Mouse (Mus musculus) large intestine, adult 2 months (tissue): ENCODE results near the gene Tldc2. TPM values are rescaled to one million over a fixed set of nuclear protein-coding genes. Genes with fewer than 3 reads are reported as not detected.

ENCODE experiments used
- DNase-seq: peaks from one replicate; pipeline ENCODE4 v3.0.0-alpha.2; 2012; ENCODE audit warnings: low read depth, low spot score
- WGBS: fragments of 180-500 bp; shearing (Covaris S2); methylation state at CpG from one replicate; pipeline ENCODE4 v1.1.7; 2018; 5-methylcytosine and 5-hydroxymethylcytosine counted together
- polyA plus RNA-seq: library from polyadenylated mRNA; depleted of rRNA; stranded (reverse); fragments of >200 nt; gene quantifications from 2 replicates; pipeline ENCODE4 v1.2.3, GENCODE M21; 2012; rRNA removed

Gene Tldc2
- 15.5 and 29.7 TPM in 2 replicates for polyA plus RNA-seq

- 36% methylated on average over 8 of the region's 8 CpGs for WGBS
Observed at GRCm38 (mm10) chr2:157086796-157087195, at the start of gene Tldc2. Gene Tldc2 (plus strand): TSS chr2:157087055.

GRCm38 (mm10) chr2:157037303-157037702, 49.6 kb upstream of the Tldc2 start:
- no peak for DNase-seq
- WGBS: 85% methylated on average over 9 of the region's 9 CpGs

More at GRCm38 (mm10) chr2:157086796-157087195, at the start of gene Tldc2:
- peak; percentile 83 for DNase-seq

GRCm38 (mm10) chr2:157039900-157040648, 46.8 kb upstream of the Tldc2 start:
- DNase-seq: no peak
- 87% methylated on average over 50 of the region's 50 CpGs for WGBS

GRCm38 (mm10) chr2:157040649-157041046, 46.2 kb upstream of the Tldc2 start:
- 89% methylated on average over 17 of the region's 17 CpGs for WGBS
- DNase-seq: no peak

GRCm38 (mm10) chr2:157041421-157041820, 45.4 kb upstream of the Tldc2 start:
- WGBS: 87% methylated on average over 7 of the region's 7 CpGs
- DNase-seq: no peak

GRCm38 (mm10) chr2:157043556-157043955, 43.3 kb upstream of the Tldc2 start:
- 79% methylated on average over 8 of the region's 8 CpGs for WGBS
- no peak for DNase-seq

GRCm38 (mm10) chr2:157043987-157044386, 42.9 kb upstream of the Tldc2 start:
- no peak for DNase-seq

- DNase-seq: no peak
- WGBS: 93% methylated on average over 2 of the region's 2 CpGs
Observed at GRCm38 (mm10) chr2:157045932-157046331, 40.9 kb upstream of the Tldc2 start.

GRCm38 (mm10) chr2:157046956-157047355, 39.9 kb upstream of the Tldc2 start:
- WGBS: 63% methylated on average over 5 of the region's 5 CpGs
- DNase-seq: no peak

- DNase-seq: no peak
- WGBS: 80% methylated on average over 13 of the region's 13 CpGs
Observed at GRCm38 (mm10) chr2:157048395-157049181, 38.3 kb upstream of the Tldc2 start.

- no peak for DNase-seq
Observed at GRCm38 (mm10) chr2:157049831-157050243, 37.0 kb upstream of the Tldc2 start.

GRCm38 (mm10) chr2:157052448-157052847, 34.4 kb upstream of the Tldc2 start:
- DNase-seq: no peak
- 84% methylated on average over 8 of the region's 8 CpGs for WGBS

More at GRCm38 (mm10) chr2:157049831-157050243, 37.0 kb upstream of the Tldc2 start:
- WGBS: 76% methylated on average over 8 of the region's 8 CpGs

GRCm38 (mm10) chr2:157053124-157053523, 33.7 kb upstream of the Tldc2 start:
- no peak for DNase-seq
- WGBS: 96% methylated on average over 5 of the region's 5 CpGs

- WGBS: 85% methylated on average over 4 of the region's 4 CpGs
- DNase-seq: no peak
Observed at GRCm38 (mm10) chr2:157053787-157054186, 33.1 kb upstream of the Tldc2 start.

- DNase-seq: no peak
- WGBS: 83% methylated on average over 8 of the region's 8 CpGs
Observed at GRCm38 (mm10) chr2:157054297-157054696, 32.6 kb upstream of the Tldc2 start.

- no peak for DNase-seq
- 73% methylated on average over 5 of the region's 5 CpGs for WGBS
Observed at GRCm38 (mm10) chr2:157054816-157055215, 32.0 kb upstream of the Tldc2 start.

GRCm38 (mm10) chr2:157055721-157056120, 31.1 kb upstream of the Tldc2 start:
- WGBS: 90% methylated on average over 6 of the region's 6 CpGs
- no peak for DNase-seq

- WGBS: 77% methylated on average over 3 of the region's 3 CpGs
- no peak for DNase-seq
Observed at GRCm38 (mm10) chr2:157057186-157057585, 29.7 kb upstream of the Tldc2 start.

GRCm38 (mm10) chr2:157057758-157058157, 29.1 kb upstream of the Tldc2 start:
- 82% methylated on average over 4 of the region's 4 CpGs for WGBS
- no peak for DNase-seq

GRCm38 (mm10) chr2:157058342-157058998, 28.4 kb upstream of the Tldc2 start:
- DNase-seq: no peak
- 9% methylated on average over 18 of the region's 18 CpGs for WGBS
